Comparison of ENCODE assay signal across 11 mouse cellular contexts in the genomic region with DNA sequence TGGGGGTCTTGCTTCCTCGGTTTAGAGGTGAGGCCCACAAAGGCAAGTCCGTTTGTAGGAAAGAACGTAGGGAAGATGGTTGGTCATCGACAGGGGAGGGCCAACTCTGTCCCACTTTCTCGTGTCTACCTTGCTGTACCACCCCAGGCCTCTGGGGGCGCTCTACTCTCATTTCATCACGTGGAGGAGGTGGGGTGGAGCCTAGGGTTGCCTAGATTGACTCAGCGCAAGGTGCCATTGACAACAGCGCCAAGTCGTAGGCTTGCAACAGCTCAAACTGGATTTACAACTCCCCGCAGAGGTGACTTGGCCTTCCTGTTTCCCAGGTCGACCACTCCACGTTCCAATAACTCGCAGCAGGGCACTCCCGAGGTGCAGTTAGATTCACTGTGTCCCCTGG. TPM values are rescaled to one million over a fixed set of nuclear protein-coding genes. Genes with fewer than 3 reads are reported as not detected.
DNase-seq lines count a peak whose midpoint lies in the region; ATAC-seq and TF ChIP-seq lines count a peak whose summit lies in the region.
"Had no signal": no experiment of that assay in that cellular context is flagged by ENCODE, and none has a peak within 500 bp of the region (broad histone marks: within the 10 kb centered on the region; RNA-seq: fewer than 3 reads in every experiment).

No protein-coding gene starts in this region.

- H3K27me3 ChIP-seq in lung, embryonic 14.5 days (ENCODE audit: insufficient read depth, low read length), result no peaks in the 10 kb centered on the region
- no peaks in the 10 kb centered on the region for H3K27me3 ChIP-seq in MEL (ENCODE audit: control insufficient read depth in 1 of 2, insufficient read depth in 2 of 2, low read length in 2 of 2)
- no peaks in the 10 kb centered on the region for H3K27me3 ChIP-seq in heart, embryonic 14.5 days (ENCODE audit: control insufficient read depth, insufficient read depth, low read length)

- H3K27ac ChIP-seq in lung, embryonic 14.5 days (ENCODE audit: low read depth), result no peak overlapping the region
- H3K27ac ChIP-seq in MEL (ENCODE audit: control insufficient read depth, low read depth, low read length), result no peak overlapping the region
- no peak overlapping the region for H3K27ac ChIP-seq in heart, embryonic 14.5 days (replicated peaks in 1 of 2; ENCODE audit: control insufficient read depth in 1 of 2, insufficient read depth in 1 of 2, low read depth in 2 of 2, low read length in 2 of 2)
- H3K27ac ChIP-seq: embryonic facial prominence, embryonic 10.5 days had no signal

- TF ChIP-seq CTCF in lung, embryonic 14.5 days (IDR thresholded peaks at IDR 0.05; ENCODE audit: low read depth), result peak; percentile 37; the same call in 1 of the 2 replicates
- TF ChIP-seq CTCF in MEL (IDR thresholded peaks at IDR 0.05 in 2 of 3, conservative IDR thresholded peaks at IDR 0.05 in 1 of 3; ENCODE audit: control insufficient read depth in 1 of 3, insufficient read depth in 1 of 3, low read depth in 2 of 3, low read length in 3 of 3, poor library complexity in 1 of 3, severe bottlenecking in 1 of 3), result peak; percentile 48 to 82 (median 49)

- H3K9me3 ChIP-seq in lung, embryonic 14.5 days (ENCODE audit: low read depth, low read length), result no peaks in the 10 kb centered on the region
- H3K9me3 ChIP-seq in MEL (replicated peaks; ENCODE audit: insufficient read depth, low read length), result no peaks in the 10 kb centered on the region
- H3K9me3 ChIP-seq in heart, embryonic 14.5 days (ENCODE audit: control insufficient read depth, low read length), result no peaks in the 10 kb centered on the region
- H3K9me3 ChIP-seq: embryonic facial prominence, embryonic 10.5 days had no signal

- no peak for DNase-seq in lung, embryonic 14.5 days
- DNase-seq in lung, postnatal 4 days, result no peak
- peak; percentile 22 for DNase-seq in MEL (ENCODE audit: low read depth, low spot score)
- peak; percentile 14 for DNase-seq in naive thymus-derived CD4-positive, alpha-beta T cell, adult 2 months (ENCODE audit: low read depth)
- no peak for DNase-seq in embryo, embryonic 9.5 days (ENCODE audit: extremely low spot score)
- DNase-seq: adrenal gland, adult 8-10 months had no signal

- no peak for TF ChIP-seq POLR2A in MEL (IDR thresholded peaks at IDR 0.05; ENCODE audit: control insufficient read depth in 1 of 2, insufficient read depth in 1 of 2, low read depth in 1 of 2, low read length in 2 of 2, poor library complexity in 1 of 2)

- no peak overlapping the region for H3K4me3 ChIP-seq in lung, embryonic 14.5 days (ENCODE audit: low read depth, low read length)
- H3K4me3 ChIP-seq in MEL (ENCODE audit: control insufficient read depth in 1 of 2, insufficient read depth in 1 of 2, low read depth in 2 of 2, low read length in 2 of 2), result no peak overlapping the region
- peak overlapping the region; percentile 14 to 17; a peak in 2 of 4 replicates for H3K4me3 ChIP-seq in heart, embryonic 14.5 days (ENCODE audit: control insufficient read depth in 1 of 2, insufficient read depth in 1 of 2, low read depth in 1 of 2, low read length in 2 of 2)
- H3K4me3 ChIP-seq: embryonic facial prominence, embryonic 10.5 days had no signal

- H3K4me2 ChIP-seq in lung, embryonic 14.5 days, result peak overlapping the region; percentile 2; the same call in 1 of the 2 replicates
- peak overlapping the region; percentile 42 for H3K4me2 ChIP-seq in heart, embryonic 14.5 days (ENCODE audit: low read length)

- no peaks in the 10 kb centered on the region for H3K4me1 ChIP-seq in lung, embryonic 14.5 days (ENCODE audit: insufficient read depth)
- peaks cover 0 to 4% of the 10 kb centered on the region in 2 experiments; a peak in 1 of 4 replicates for H3K4me1 ChIP-seq in MEL (ENCODE audit: control insufficient read depth in 1 of 2, insufficient read depth in 2 of 2, low read length in 2 of 2)
- peaks cover 0 to 3% of the 10 kb centered on the region in 2 experiments; a peak in 1 of 4 replicates for H3K4me1 ChIP-seq in heart, embryonic 14.5 days (ENCODE audit: control insufficient read depth in 2 of 2, insufficient read depth in 2 of 2, low read length in 2 of 2)
- H3K4me1 ChIP-seq: embryonic facial prominence, embryonic 10.5 days had no signal

- no peak overlapping the region for H3K9ac ChIP-seq in lung, embryonic 14.5 days
- no peak overlapping the region for H3K9ac ChIP-seq in MEL (ENCODE audit: control insufficient read depth, low read depth, low read length, poor library complexity, severe bottlenecking)
- no peak overlapping the region for H3K9ac ChIP-seq in heart, embryonic 14.5 days (ENCODE audit: low read length)

- no peak for ATAC-seq in lung, embryonic 14.5 days (ENCODE audit: insufficient read depth)
- no peak for ATAC-seq in heart, embryonic 14.5 days (ENCODE audit: insufficient number of reproducible peaks, insufficient read depth, low FRiP score, low read depth)
- no peak for ATAC-seq in activated CD4-positive, CD25-positive, alpha-beta regulatory T cell, adult 4 months

- TF ChIP-seq RAD21 in MEL (IDR thresholded peaks at IDR 0.05; ENCODE audit: low read depth, low read length), result no peak

- no peaks in the 10 kb centered on the region for H3K36me3 ChIP-seq in lung, embryonic 14.5 days (ENCODE audit: insufficient read depth)
- H3K36me3 ChIP-seq in MEL (ENCODE audit: control insufficient read depth in 1 of 2, insufficient read depth in 2 of 2, low read length in 2 of 2), result no peaks in the 10 kb centered on the region; a peak in 1 of 4 replicates
- no peaks in the 10 kb centered on the region for H3K36me3 ChIP-seq in heart, embryonic 14.5 days (ENCODE audit: control insufficient read depth, insufficient read depth, low read length)
- H3K36me3 ChIP-seq: embryonic facial prominence, embryonic 10.5 days had no signal

- WGBS in lung, embryonic 14.5 days, result 52% methylated on average over 15 of the region's 15 CpGs
- 37% methylated on average over 15 of the region's 15 CpGs for WGBS in heart, embryonic 14.5 days

- no peaks in the 10 kb centered on the region for H3K79me2 ChIP-seq in MEL (ENCODE audit: control insufficient read depth, insufficient read depth, low read length, poor library complexity)

- no peak for TF ChIP-seq EP300 in MEL (IDR thresholded peaks at IDR 0.05; ENCODE audit: low read depth in 1 of 2, low read length in 2 of 2)

TF ChIP-seq in MEL, 35 proteins besides CTCF, POLR2A, EP300 and RAD21:
- no peak for TF ChIP-seq ZKSCAN1 (IDR thresholded peaks at IDR 0.05; ENCODE audit: low read depth, low read length)
- no peak for TF ChIP-seq ELF1 (IDR thresholded peaks at IDR 0.05; ENCODE audit: low read depth, low read length)
- no peak for TF ChIP-seq ZC3H11A (IDR thresholded peaks at IDR 0.05; ENCODE audit: low read depth, low read length)
- TF ChIP-seq NELFE (IDR thresholded peaks at IDR 0.05; ENCODE audit: low read depth, low read length), result no peak
- TF ChIP-seq RCOR1 (IDR thresholded peaks at IDR 0.05; ENCODE audit: low read depth, low read length), result no peak
- TF ChIP-seq MXI1 (IDR thresholded peaks at IDR 0.05; ENCODE audit: low read depth, low read length), result no peak
- TF ChIP-seq TBP (IDR thresholded peaks at IDR 0.05; ENCODE audit: low read depth, low read length), result no peak
- TF ChIP-seq JUND (IDR thresholded peaks at IDR 0.05; ENCODE audit: low read depth, low read length), result no peak
- TF ChIP-seq TCF12 (IDR thresholded peaks at IDR 0.05; ENCODE audit: low read depth, low read length), result no peak
- no peak for TF ChIP-seq USF2 (IDR thresholded peaks at IDR 0.05; ENCODE audit: borderline replicate concordance in 1 of 2, insufficient read depth in 1 of 2, low read depth in 1 of 2, low read length in 2 of 2)
- TF ChIP-seq MAZ (IDR thresholded peaks at IDR 0.05; ENCODE audit: low read depth, low read length), result no peak
- no peak for TF ChIP-seq SIN3A (IDR thresholded peaks at IDR 0.05; ENCODE audit: low read length)
- TF ChIP-seq CHD2 (IDR thresholded peaks at IDR 0.05; ENCODE audit: low read length), result no peak
- TF ChIP-seq SMC3 (IDR thresholded peaks at IDR 0.05; ENCODE audit: low read depth, low read length), result no peak
- no peak for TF ChIP-seq MEF2A (IDR thresholded peaks at IDR 0.05; ENCODE audit: extremely low read depth, insufficient replicate concordance, low read depth, low read length, poor library complexity, severe bottlenecking)
- TF ChIP-seq USF1 (IDR thresholded peaks at IDR 0.05; ENCODE audit: low read depth, low read length), result no peak
- TF ChIP-seq POLR2AphosphoS5 (IDR thresholded peaks at IDR 0.05; ENCODE audit: borderline replicate concordance, low read depth, low read length), result no peak
- TF ChIP-seq E2F4 (IDR thresholded peaks at IDR 0.05; ENCODE audit: borderline replicate concordance, low read depth, low read length), result no peak
- TF ChIP-seq BHLHE40 (IDR thresholded peaks at IDR 0.05; ENCODE audit: borderline replicate concordance, low read depth, low read length), result no peak

RNA-seq across cellular contexts. Expression of gene Glp1r, which starts 27.3 kb away (rescaled TPM):
- 4.7 and 6.1 TPM in 2 replicates for polyA plus RNA-seq in lung, embryonic 14.5 days (2014; fragmentation: Nextera tagmentation; extraction: Ambion mirVana)
- total RNA-seq in MEL (2012; rRNA removed), result 0.04 TPM in 1 of 2 replicates, not detected in the other
- under 1 TPM in 1 of 2 experiments, not detected in 1; 0.04 TPM for polyA plus RNA-seq in MEL (2012; ENCODE audit: insufficient read depth in 1 of 2, insufficient read length in 2 of 2, low read depth in 1 of 2, low replicate concordance in 2 of 2, missing spikeins in 1 of 2)
- 0.32 TPM in 2 replicates for polyA plus RNA-seq in heart, embryonic 14.5 days (2014; fragmentation: Nextera tagmentation; extraction: Ambion mirVana)
- under 1 TPM in 1 of 2 experiments, not detected in 1; 0.15 TPM for polyA plus RNA-seq in activated CD4-positive, CD25-positive, alpha-beta regulatory T cell, adult 4 months (2017; shearing (Covaris generic))
- total RNA-seq: gastrocnemius, adult 8-10 months; neutrophil, adult 5-6 weeks had no signal

Comparison
In these comparisons a context has a peak if more than half of its experiments do, and no peak if none do; other contexts are left out.
1. DNase-seq: peak in MEL (single experiment) and naive thymus-derived CD4-positive, alpha-beta T cell, adult 2 months (single experiment); none in lung, embryonic 14.5 days (single experiment), lung, postnatal 4 days (0 of 2) and embryo, embryonic 9.5 days (single experiment).
2. H3K4me3 ChIP-seq: peak in heart, embryonic 14.5 days (2 of 2); none in lung, embryonic 14.5 days (single experiment) and MEL (0 of 2).